Mouse (Mus musculus) megakaryocyte progenitor cell, adult 5-6 weeks (primary cell): Measurements from ENCODE around the gene Fbll1. TPM values are rescaled to one million over a fixed set of nuclear protein-coding genes. Genes with fewer than 3 reads are reported as not detected.

ENCODE experiments used
- ATAC-seq: replicated peaks from 2 replicates; pipeline ENCODE4 v1.8.0; 2016; ENCODE audit warnings: mild to moderate bottlenecking, moderate TSS enrichment, inconsistent platforms; ENCODE audit not compliant: poor library complexity
- total RNA-seq, 2 experiments: library from RNA; stranded (forward) in 1 of 2; stranded (reverse) in 1 of 2; fragments of 157-497, 149-512 nt in 1 of 2; fragments of 200-1000 nt in 1 of 2; gene quantifications; 2 replicates each; pipeline versions ENCODE4 v1.2.3 to v1.2.4; 2015 to 2017

Fbll1 gene
- total RNA-seq, 2 experiments from 2014 or later, result not detected

- ATAC-seq, result no peak
Measured at GRCm38 (mm10) chr11:35784002-35784401, 14.7 kb downstream of the Fbll1 start.

- no peak for ATAC-seq
Measured at GRCm38 (mm10) chr11:35783038-35783437, 15.6 kb downstream of the Fbll1 start.

DNA sequence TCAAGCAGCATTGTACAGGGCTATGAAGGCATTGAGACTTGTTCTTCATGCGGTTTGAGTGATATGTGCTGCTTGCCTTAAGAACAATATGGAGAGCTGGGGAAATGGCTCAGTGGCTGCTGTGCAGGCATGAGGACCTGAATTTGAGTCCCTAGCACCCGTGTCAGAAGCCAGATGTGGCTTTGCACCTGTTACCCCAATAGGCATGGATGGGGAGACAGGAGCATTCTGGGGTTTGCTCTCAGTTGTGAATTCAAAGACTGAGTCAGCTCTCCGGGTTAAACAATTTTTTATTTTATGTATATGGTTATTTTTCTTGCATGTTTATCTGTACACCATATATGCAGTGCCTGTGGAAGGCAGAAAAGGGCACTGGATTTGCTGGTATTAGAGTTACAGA, 16.2 kb downstream of the Fbll1 start:
- no peak for ATAC-seq

DNA sequence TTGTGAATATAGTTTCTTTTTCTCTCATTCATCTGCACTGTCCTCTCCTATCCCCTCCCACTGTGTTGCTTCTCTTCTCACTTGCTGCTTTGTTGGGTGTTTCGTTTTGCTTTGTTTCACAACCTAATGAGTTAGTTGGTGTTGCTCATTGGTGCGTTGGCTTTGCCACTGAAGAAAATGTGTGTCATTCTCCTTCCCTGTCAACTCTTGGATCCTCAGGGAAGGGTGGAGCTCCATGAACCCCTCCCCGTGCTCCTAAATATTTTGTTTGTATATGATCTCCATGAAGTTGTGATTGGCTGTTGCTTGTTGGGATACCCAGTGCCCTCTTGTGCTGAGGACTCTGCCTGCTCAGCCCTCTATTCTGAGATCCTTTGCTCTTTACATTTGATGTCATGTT, 18.3 kb downstream of the Fbll1 start:
- ATAC-seq, result no peak

- ATAC-seq, result no peak
Measured at GRCm38 (mm10) chr11:35776452-35776851, 22.2 kb downstream of the Fbll1 start.

DNA sequence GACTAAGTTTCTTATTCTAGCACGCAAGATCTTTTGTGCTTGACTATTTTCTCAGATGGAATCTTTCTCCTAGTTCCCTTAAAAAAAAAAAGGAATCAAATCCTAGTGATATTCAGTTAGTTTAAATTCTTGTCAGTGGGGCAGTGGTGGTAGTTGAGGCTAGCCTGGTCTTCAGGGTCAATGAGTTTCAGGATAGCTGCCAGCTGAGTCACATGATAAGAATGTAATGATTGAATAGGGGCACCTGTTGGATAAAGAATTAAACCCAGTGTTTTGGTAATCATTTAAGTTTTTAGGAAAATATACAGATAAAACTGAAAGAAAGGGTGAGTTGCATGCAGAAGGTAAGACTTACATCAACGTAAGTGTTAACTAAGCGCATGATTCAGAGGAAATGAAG, 23.1 kb downstream of the Fbll1 start:
- no peak for ATAC-seq

- no peak for ATAC-seq
Measured at GRCm38 (mm10) chr11:35770741-35771504, 27.8 kb downstream of the Fbll1 start.

DNA sequence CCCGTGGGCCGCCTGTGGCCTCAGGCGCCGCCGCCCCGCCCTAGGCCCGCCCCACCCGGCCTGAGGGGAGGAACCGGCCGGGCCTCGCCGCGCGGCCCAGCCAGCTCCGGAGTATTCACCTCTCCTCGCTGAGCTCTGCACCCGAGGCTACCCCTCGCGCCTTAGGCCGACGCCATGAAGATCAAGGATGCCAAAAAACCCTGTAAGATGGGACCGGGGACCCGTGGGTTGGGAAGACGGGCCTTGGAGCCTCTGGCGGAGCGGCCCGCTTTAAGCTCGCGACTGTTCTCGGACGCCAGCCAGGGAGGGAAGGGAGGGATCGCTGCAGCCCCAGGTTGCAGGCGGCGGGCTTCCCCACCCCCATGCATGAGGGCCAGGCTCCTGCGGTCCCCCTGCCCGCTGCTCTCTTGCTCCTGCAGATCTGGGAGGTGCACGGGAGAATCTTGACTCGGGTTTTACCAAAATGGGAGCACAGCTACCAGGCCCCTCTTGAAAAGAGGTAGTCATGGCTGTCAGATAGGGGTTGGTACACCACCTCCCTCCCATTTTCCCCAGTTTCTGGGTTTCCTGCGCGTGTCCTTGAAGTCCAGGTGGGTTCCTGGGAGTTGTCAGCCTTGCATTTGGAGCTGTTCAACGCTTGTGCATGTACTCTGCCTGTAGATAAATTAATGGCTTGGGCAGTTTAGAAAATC, 28.8 kb downstream of the Fbll1 start:
- ATAC-seq, result peak; percentile 59

DNA sequence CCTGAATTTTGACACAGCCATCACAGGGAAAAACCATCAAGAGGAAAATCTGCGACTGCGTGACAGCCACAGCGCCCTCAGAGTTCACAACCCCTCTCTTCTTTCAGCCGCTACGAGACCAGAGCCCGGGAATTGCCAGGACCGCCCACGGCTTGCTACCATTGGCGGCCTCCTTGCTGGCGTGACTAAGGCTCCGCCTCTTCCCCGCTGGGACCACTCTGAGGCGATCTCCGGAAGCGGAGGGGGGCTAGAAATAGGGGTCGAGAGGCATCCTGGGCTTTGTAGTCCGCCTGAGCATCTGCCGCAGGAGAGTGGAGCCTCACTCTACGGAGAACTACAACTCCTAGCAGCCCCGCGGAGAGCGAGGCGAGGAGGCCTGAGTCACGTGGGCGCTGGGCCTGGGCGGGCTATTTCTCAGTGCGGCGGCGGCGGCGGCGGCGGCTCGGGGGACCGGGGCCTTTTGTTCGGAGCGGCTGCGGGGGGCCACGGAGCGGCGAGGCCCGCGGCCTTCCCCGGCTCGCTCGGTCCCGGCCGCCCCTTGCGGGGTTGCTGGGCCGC, 29.4 kb downstream of the Fbll1 start, which contains the start of gene Pank3:
TSS of gene Pank3 (plus strand) at position 297 of the 558 bp plus-strand sequence.
- peak; percentile 97 for ATAC-seq

- no peak for ATAC-seq
Measured at GRCm38 (mm10) chr11:35766845-35767244, 31.8 kb downstream of the Fbll1 start.

- no peak for ATAC-seq
Measured at GRCm38 (mm10) chr11:35760627-35761003, 38.1 kb downstream of the Fbll1 start.

- ATAC-seq, result no peak
Measured at GRCm38 (mm10) chr11:35760001-35760626, 38.6 kb downstream of the Fbll1 start.

GRCm38 (mm10) chr11:35756411-35757303, 42.0 kb downstream of the Fbll1 start:
- ATAC-seq, result no peak

GRCm38 (mm10) chr11:35755546-35755945, 43.1 kb downstream of the Fbll1 start:
- no peak for ATAC-seq

- no peak for ATAC-seq
Measured at GRCm38 (mm10) chr11:35754906-35755418, 43.7 kb downstream of the Fbll1 start.

- ATAC-seq, result peak; percentile 91
Measured at GRCm38 (mm10) chr11:35750578-35750977, 48.1 kb downstream of the Fbll1 start.
